Comparison of ENCODE assay signal across 8 mouse cellular contexts in genomic region chr10:81429605-81430061, GRCm38 (mm10). TPM values are rescaled to one million over a fixed set of nuclear protein-coding genes. Genes with fewer than 3 reads are reported as not detected.
A peak's percentile ranks its signal among the peaks of the same experiment; 100 is the strongest.
DNase-seq lines count a peak whose midpoint lies in the region; ATAC-seq and TF ChIP-seq lines count a peak whose summit lies in the region.

No protein-coding gene starts in this region.

- ATAC-seq in heart, embryonic 14.5 days (ENCODE audit: insufficient number of reproducible peaks, insufficient read depth, low FRiP score, low read depth), result peak; percentile 31
- peak; percentile 58 for ATAC-seq in lung, postnatal 0 days

- peaks cover 28% of the 10 kb centered on the region for H3K79me3 ChIP-seq in C2C12 (ENCODE audit: low read depth)

- H3K9me3 ChIP-seq in heart, embryonic 14.5 days (ENCODE audit: control insufficient read depth, low read length), result no peaks in the 10 kb centered on the region
- no peaks in the 10 kb centered on the region for H3K9me3 ChIP-seq in lung, postnatal 0 days (ENCODE audit: low read length)

- H3K4me3 ChIP-seq in C2C12 (ENCODE audit: insufficient read depth, poor library complexity, severe bottlenecking), result peak overlapping the region; percentile 59
- peak overlapping the region; percentile 77 for H3K4me3 ChIP-seq in bone marrow, adult 2 months (replicated peaks; ENCODE audit: control insufficient read depth, low read depth, low read length)
- peak overlapping the region; percentile 38 for H3K4me3 ChIP-seq in embryonic fibroblast, embryonic 13.5 days (ENCODE audit: insufficient read depth, low read length)
- peak overlapping the region; percentile 71 to 78 for H3K4me3 ChIP-seq in heart, embryonic 14.5 days (ENCODE audit: control insufficient read depth in 1 of 2, insufficient read depth in 1 of 2, low read depth in 1 of 2, low read length in 2 of 2)
- peak overlapping the region; percentile 81 for H3K4me3 ChIP-seq in lung, postnatal 0 days (ENCODE audit: low read depth, low read length)

- peaks cover 46% of the 10 kb centered on the region for H3K79me2 ChIP-seq in C2C12 (ENCODE audit: control insufficient read depth, insufficient read depth)

- H3K27ac ChIP-seq in bone marrow, adult 2 months (ENCODE audit: control insufficient read depth, insufficient read depth, low read depth, low read length, poor library complexity), result peak overlapping the region; percentile 91
- H3K27ac ChIP-seq in embryonic fibroblast, embryonic 13.5 days (ENCODE audit: insufficient read depth, low read length), result peak overlapping the region; percentile 25; the same call in 1 of the 2 replicates
- peak overlapping the region; percentile 91 to 98 for H3K27ac ChIP-seq in heart, embryonic 14.5 days (replicated peaks in 1 of 2; ENCODE audit: control insufficient read depth in 1 of 2, insufficient read depth in 1 of 2, low read depth in 2 of 2, low read length in 2 of 2)
- peak overlapping the region; percentile 95 for H3K27ac ChIP-seq in lung, postnatal 0 days (ENCODE audit: low read length)

- H3K9ac ChIP-seq in heart, embryonic 14.5 days (ENCODE audit: low read length), result peak overlapping the region; percentile 90
- H3K9ac ChIP-seq in lung, postnatal 0 days (replicated peaks; ENCODE audit: low read depth), result peak overlapping the region; percentile 60

- TF ChIP-seq POLR2A in bone marrow, adult 2 months (IDR thresholded peaks at IDR 0.05; ENCODE audit: borderline replicate concordance, control insufficient read depth, low read depth, low read length), result peak; percentile 69; the same call in 1 of the 2 replicates
- peak; percentile 77 for TF ChIP-seq POLR2A in embryonic fibroblast, embryonic 13.5 days (IDR thresholded peaks at IDR 0.05; ENCODE audit: low read depth, low read length)

- DNase-seq in kidney, postnatal 10 days, result peak; percentile 94
- peak; percentile 97 for DNase-seq in lung, postnatal 0 days (ENCODE audit: low spot score)
- peak; percentile 80 for DNase-seq in ovary, adult 18-20 months (ENCODE audit: low spot score)
- peak; percentile 85 for DNase-seq in thymus, postnatal 14 days

- H3K27me3 ChIP-seq in C2C12 (ENCODE audit: control insufficient read depth, insufficient read depth, insufficient read length), result no peaks in the 10 kb centered on the region
- no peaks in the 10 kb centered on the region for H3K27me3 ChIP-seq in heart, embryonic 14.5 days (ENCODE audit: control insufficient read depth, insufficient read depth, low read length)
- H3K27me3 ChIP-seq in lung, postnatal 0 days (replicated peaks; ENCODE audit: insufficient read depth, low read length), result no peaks in the 10 kb centered on the region

- WGBS in bone marrow, adult 2 months, result 1% methylated on average over 20 of the region's 20 CpGs
- WGBS in heart, embryonic 14.5 days, result under 1% methylated on average over 20 of the region's 20 CpGs
- under 1% methylated on average over 19 of the region's 20 CpGs for WGBS in lung, postnatal 0 days

- H3K36me3 ChIP-seq in C2C12 (ENCODE audit: control insufficient read depth, insufficient read depth), result no peaks in the 10 kb centered on the region
- no peaks in the 10 kb centered on the region for H3K36me3 ChIP-seq in heart, embryonic 14.5 days (ENCODE audit: control insufficient read depth, insufficient read depth, low read length)
- no peaks in the 10 kb centered on the region for H3K36me3 ChIP-seq in lung, postnatal 0 days (ENCODE audit: insufficient read depth, low read length)

- TF ChIP-seq CTCF in C2C12 (IDR thresholded peaks at IDR 0.05; ENCODE audit: control insufficient read depth, insufficient read depth, insufficient read length), result no peak
- TF ChIP-seq CTCF in bone marrow, adult 2 months (IDR thresholded peaks at IDR 0.05; ENCODE audit: control insufficient read depth, insufficient read depth, low read length), result no peak
- TF ChIP-seq CTCF in embryonic fibroblast, embryonic 13.5 days (IDR thresholded peaks at IDR 0.05; ENCODE audit: borderline replicate concordance, insufficient read depth, low read length), result no peak
- peak; percentile 41 for TF ChIP-seq CTCF in lung, postnatal 0 days (IDR thresholded peaks at IDR 0.05)

- peaks cover 14% of the 10 kb centered on the region for H3K4me1 ChIP-seq in bone marrow, adult 2 months (ENCODE audit: control insufficient read depth, insufficient read depth, low read length)
- H3K4me1 ChIP-seq in embryonic fibroblast, embryonic 13.5 days (ENCODE audit: control insufficient read depth, insufficient read depth, low read length), result peaks cover 2% of the 10 kb centered on the region; the same call in 1 of the 2 replicates
- H3K4me1 ChIP-seq in heart, embryonic 14.5 days (ENCODE audit: control insufficient read depth in 2 of 2, insufficient read depth in 2 of 2, low read length in 2 of 2), result peaks cover 33 to 53% of the 10 kb centered on the region in 2 experiments
- H3K4me1 ChIP-seq in lung, postnatal 0 days (ENCODE audit: insufficient read depth, low read depth, low read length), result peaks cover 26% of the 10 kb centered on the region

- H3ac ChIP-seq in C2C12 (ENCODE audit: control insufficient read depth, insufficient read length, low read depth), result peak overlapping the region; percentile 89

- H3K4me2 ChIP-seq in heart, embryonic 14.5 days (ENCODE audit: low read length), result peak overlapping the region; percentile 93
- H3K4me2 ChIP-seq in lung, postnatal 0 days (replicated peaks; ENCODE audit: low read depth, low read length), result peak overlapping the region; percentile 87

- TF ChIP-seq EP300 in lung, postnatal 0 days (IDR thresholded peaks at IDR 0.05), result no peak

TF ChIP-seq in C2C12, 6 proteins besides CTCF, POLR2A, EP300 and RAD21:
- TF ChIP-seq FOSL1 (IDR thresholded peaks at IDR 0.05; ENCODE audit: insufficient read depth, low read length, poor library complexity, severe bottlenecking) (no peak), USF1 (IDR thresholded peaks at IDR 0.05; ENCODE audit: low read depth) (no peak), MAX (IDR thresholded peaks at IDR 0.05) (no peak), CEBPB (IDR thresholded peaks at IDR 0.05; ENCODE audit: low read depth) (no peak), MYOD1 (IDR thresholded peaks at IDR 0.05; ENCODE audit: control insufficient read depth, insufficient read length, low read depth) (no peak), MYOG (IDR thresholded peaks at IDR 0.05; ENCODE audit: control insufficient read depth, extremely low read depth, insufficient read length) (no peak)

RNA-seq across cellular contexts. Expression of gene Nfic, which starts 25.8 kb away (rescaled TPM):
- polyA plus RNA-seq in C2C12 (2012; fragmentation: generic; extraction: Trizol), result 86.7 TPM
- 5.1 and 14.5 TPM in 2 replicates for polyA plus RNA-seq in bone marrow, adult 2 months (2011; ENCODE audit: insufficient read depth, insufficient read length, low replicate concordance, missing spikeins)
- polyA plus RNA-seq in embryonic fibroblast, embryonic 13.5 days (2011; ENCODE audit: insufficient read length, low read depth, missing spikeins), result 64.3 and 84.8 TPM in 2 replicates
- polyA plus RNA-seq in heart, embryonic 14.5 days (2014; fragmentation: Nextera tagmentation; extraction: Ambion mirVana), result 45.0 and 47.0 TPM in 2 replicates
- polyA plus RNA-seq in lung, postnatal 0 days (2015; fragmentation: Nextera tagmentation; extraction: Ambion mirVana), result 73.6 and 83.9 TPM in 2 replicates

RNA-seq across cellular contexts. Expression of gene Smim24, which starts 36.8 kb away (rescaled TPM):
- polyA plus RNA-seq in C2C12 (2012; fragmentation: generic; extraction: Trizol), result 0.32 TPM
- polyA plus RNA-seq in bone marrow, adult 2 months (2011; ENCODE audit: insufficient read depth, insufficient read length, low replicate concordance, missing spikeins), result 7.9 and 18.0 TPM in 2 replicates
- 0.58 and 2.2 TPM in 2 replicates for polyA plus RNA-seq in embryonic fibroblast, embryonic 13.5 days (2011; ENCODE audit: insufficient read length, low read depth, missing spikeins)
- 3.8 and 4.7 TPM in 2 replicates for polyA plus RNA-seq in heart, embryonic 14.5 days (2014; fragmentation: Nextera tagmentation; extraction: Ambion mirVana)
- 3.1 and 3.6 TPM in 2 replicates for polyA plus RNA-seq in lung, postnatal 0 days (2015; fragmentation: Nextera tagmentation; extraction: Ambion mirVana)

RNA-seq across cellular contexts. Expression of gene Gm48552, which starts 40.8 kb away (rescaled TPM):
- polyA plus RNA-seq in C2C12 (2012; fragmentation: generic; extraction: Trizol), result 0.20 TPM
- not detected in 2 replicates for polyA plus RNA-seq in bone marrow, adult 2 months (2011; ENCODE audit: insufficient read depth, insufficient read length, low replicate concordance, missing spikeins)
- polyA plus RNA-seq in embryonic fibroblast, embryonic 13.5 days (2011; ENCODE audit: insufficient read length, low read depth, missing spikeins), result 1.1 TPM in 1 of 2 replicates, not detected in the other
- polyA plus RNA-seq in heart, embryonic 14.5 days (2014; fragmentation: Nextera tagmentation; extraction: Ambion mirVana), result 1.0 TPM in 2 replicates
- 0.20 and 0.63 TPM in 2 replicates for polyA plus RNA-seq in lung, postnatal 0 days (2015; fragmentation: Nextera tagmentation; extraction: Ambion mirVana)

RNA-seq across cellular contexts. Expression of gene Gm48551, which starts 45.4 kb away (rescaled TPM):
- 1.7 TPM for polyA plus RNA-seq in C2C12 (2012; fragmentation: generic; extraction: Trizol)
- polyA plus RNA-seq in bone marrow, adult 2 months (2011; ENCODE audit: insufficient read depth, insufficient read length, low replicate concordance, missing spikeins), result 3.4 and 4.3 TPM in 2 replicates
- polyA plus RNA-seq in embryonic fibroblast, embryonic 13.5 days (2011; ENCODE audit: insufficient read length, low read depth, missing spikeins), result 1.4 TPM in 1 of 2 replicates, not detected in the other
- 1.7 and 2.0 TPM in 2 replicates for polyA plus RNA-seq in heart, embryonic 14.5 days (2014; fragmentation: Nextera tagmentation; extraction: Ambion mirVana)
- polyA plus RNA-seq in lung, postnatal 0 days (2015; fragmentation: Nextera tagmentation; extraction: Ambion mirVana), result 2.4 and 3.0 TPM in 2 replicates

RNA-seq across cellular contexts. Expression of gene Dohh, which starts 45.4 kb away (rescaled TPM):
- polyA plus RNA-seq in C2C12 (2012; fragmentation: generic; extraction: Trizol), result 148 TPM
- 14.6 and 23.0 TPM in 2 replicates for polyA plus RNA-seq in bone marrow, adult 2 months (2011; ENCODE audit: insufficient read depth, insufficient read length, low replicate concordance, missing spikeins)
- 37.7 and 50.1 TPM in 2 replicates for polyA plus RNA-seq in embryonic fibroblast, embryonic 13.5 days (2011; ENCODE audit: insufficient read length, low read depth, missing spikeins)
- 52.6 and 53.5 TPM in 2 replicates for polyA plus RNA-seq in heart, embryonic 14.5 days (2014; fragmentation: Nextera tagmentation; extraction: Ambion mirVana)
- 49.4 and 55.2 TPM in 2 replicates for polyA plus RNA-seq in lung, postnatal 0 days (2015; fragmentation: Nextera tagmentation; extraction: Ambion mirVana)

Comparison
In these comparisons a context has a peak if more than half of its experiments do, and no peak if none do; other contexts are left out.
1. Peak in every context shown above with its lines: DNase-seq, ATAC-seq, H3K4me3 ChIP-seq and H3K27ac ChIP-seq.
2. H3K27ac ChIP-seq: peak in every context shown above with its lines; median percentile 95 in lung, postnatal 0 days; 94 in heart, embryonic 14.5 days; 91 in bone marrow, adult 2 months; 25 in embryonic fibroblast, embryonic 13.5 days.